Mouse (Mus musculus) left cerebral cortex, postnatal 36 days (tissue): ENCODE data around the gene Mgme1. TPM values are rescaled to one million over a fixed set of nuclear protein-coding genes. Genes with fewer than 3 reads are reported as not detected.

Experiments used
- DNase-seq, 2 experiments: peaks; one replicate each; pipeline ENCODE4 v3.0.0; 2021 to 2022; ENCODE audit warnings: low spot score in 2 of 2, mixed read lengths in 1 of 2
- intact Hi-C: fragments of 180-260 bp; cut with DNase I; formaldehyde crosslinking; loops from one replicate; pipeline ENCODE4 v1.15.1; 2025
- total RNA-seq, 2 experiments: library from RNA; stranded (reverse); gene quantifications; 2 replicates each; pipeline ENCODE4 v1.2.3; 2021

Mgme1 gene
- total RNA-seq, 2 experiments from 2014 or later, result 4.8 to 5.3 TPM

DNA sequence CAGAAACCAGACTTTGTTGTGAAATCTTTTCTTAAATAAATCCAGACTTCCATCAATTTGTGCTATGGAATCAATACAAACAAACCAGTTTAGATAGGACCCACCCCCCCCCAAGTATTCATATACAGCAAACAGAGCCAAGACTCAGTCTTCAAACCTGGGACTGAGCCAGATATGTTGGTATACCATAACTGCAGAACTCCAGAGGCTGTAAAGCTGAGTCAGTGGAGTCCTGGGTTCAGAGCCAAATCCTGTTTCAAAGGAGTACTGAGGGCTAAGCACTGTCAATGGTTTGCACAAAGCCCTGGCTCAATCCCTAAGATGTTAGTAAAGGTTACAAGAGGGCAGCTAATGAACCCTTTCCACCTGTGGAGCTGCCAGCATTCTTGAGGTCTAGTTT lies 20.4 kb upstream of the Mgme1 start:
- intact Hi-C loops, result no loop called here
- DNase-seq, result no peak

DNA sequence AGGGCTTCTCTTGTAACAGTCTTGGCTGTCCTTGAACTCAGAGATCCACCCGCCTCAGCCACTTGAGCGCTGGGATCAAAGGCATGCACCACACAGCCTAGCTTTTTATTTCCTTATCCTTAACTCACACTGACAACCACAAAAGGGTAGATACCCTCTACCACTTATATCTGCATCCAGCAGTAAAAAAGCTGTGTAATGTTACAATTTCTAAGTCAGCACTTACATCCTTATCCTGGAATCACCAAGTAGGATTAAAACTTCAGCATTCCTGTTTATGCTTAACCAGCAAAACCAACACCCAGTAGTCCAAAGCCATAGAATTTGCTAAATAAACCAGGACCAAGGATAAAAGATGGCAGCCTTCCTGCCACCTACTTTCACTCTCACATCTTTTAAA lies 7.6 kb upstream of the Mgme1 start:
- DNase-seq, result no peak
- intact Hi-C loops, result no loop called here

DNA sequence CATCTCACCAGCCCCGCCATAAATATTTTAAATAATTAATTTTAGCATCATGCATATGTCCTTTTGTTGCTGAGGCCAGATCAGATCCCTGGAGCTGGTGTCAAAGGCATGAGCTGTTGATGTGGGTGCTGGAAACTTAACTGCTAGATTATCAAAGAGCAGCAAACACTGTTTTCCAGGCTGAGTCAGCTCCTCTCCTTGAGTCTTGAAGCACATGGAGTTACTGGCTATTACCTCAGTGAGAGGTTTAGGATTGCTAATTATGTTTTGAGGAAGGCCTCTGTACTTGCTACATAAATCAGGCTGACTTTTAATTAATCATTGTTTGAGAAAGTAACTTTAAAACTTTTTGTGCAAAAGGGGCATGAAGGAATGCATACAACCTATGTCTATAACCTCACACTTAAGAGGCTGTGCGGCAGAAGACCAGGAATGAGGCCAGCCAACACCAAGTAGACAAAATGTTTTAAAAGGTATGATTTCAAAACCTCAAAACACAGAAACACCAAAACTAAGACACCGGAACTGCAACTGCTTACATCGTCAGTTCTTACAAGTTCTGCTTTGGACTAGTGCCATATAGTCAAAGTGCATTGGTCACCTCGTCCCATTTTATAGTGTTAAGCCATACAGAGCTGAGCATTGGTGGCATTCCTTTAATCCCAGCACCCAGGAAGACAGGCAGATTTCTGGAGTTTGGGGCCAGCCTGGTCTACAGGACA lies 5.9 kb upstream of the Mgme1 start:
- intact Hi-C loops, result no loop called here
- no peak for DNase-seq

DNA sequence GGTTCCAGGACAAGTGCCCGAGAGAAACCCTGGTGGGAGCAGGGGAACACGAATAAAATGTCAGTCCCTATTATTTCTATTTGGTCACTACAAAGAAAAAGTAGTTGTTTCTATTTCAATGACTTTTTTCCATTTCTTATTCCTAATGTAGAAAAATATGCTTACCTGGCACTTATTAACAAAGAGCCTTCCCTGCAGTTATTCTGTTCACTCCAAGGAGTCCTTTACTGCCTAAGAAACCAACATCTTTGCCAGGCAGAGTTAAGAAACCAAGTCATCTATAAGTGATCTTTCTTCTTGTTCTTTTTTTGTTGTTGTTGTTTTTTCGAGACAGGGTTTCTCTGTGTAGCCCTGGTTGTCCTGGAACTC lies 5.4 kb upstream of the Mgme1 start:
- DNase-seq, result no peak
- intact Hi-C loops, result no loop called here

DNA sequence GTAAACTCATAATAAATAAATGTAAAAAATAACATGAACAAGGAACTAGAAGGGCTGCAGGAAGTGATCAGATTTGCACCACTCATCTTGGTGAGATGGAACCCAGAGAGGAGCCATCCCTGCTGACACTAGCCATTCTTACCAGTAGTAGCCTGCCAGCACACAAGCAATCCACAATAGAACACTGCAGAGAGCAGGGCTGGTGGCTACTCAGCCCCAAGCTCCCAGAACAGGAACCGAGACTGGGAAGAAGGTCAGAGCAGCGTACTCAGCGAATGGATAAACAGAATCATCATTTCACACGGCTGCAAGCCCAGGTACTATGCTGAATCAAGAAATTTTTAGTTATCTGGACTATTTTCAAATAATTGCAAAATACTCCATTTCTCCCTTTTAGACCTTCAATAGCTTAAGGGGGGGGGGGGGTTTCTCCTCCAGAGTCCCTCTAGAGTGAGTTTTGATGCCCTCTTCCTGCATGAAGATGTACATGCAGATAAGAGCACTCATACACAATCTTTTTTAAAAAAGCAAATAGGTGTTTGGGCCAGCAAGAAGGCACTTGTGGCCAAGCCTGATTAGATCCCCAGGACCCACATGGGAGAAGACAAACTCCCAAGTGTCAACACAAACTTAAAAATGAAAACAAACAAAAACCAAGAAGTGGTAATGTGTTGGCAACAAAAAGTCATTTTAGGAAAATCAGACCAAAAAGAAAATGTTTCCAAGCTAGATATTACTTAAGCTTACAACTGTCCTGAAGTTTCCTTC lies 4.4 kb upstream of the Mgme1 start:
- intact Hi-C loops, result no loop called here
- DNase-seq, result no peak

DNA sequence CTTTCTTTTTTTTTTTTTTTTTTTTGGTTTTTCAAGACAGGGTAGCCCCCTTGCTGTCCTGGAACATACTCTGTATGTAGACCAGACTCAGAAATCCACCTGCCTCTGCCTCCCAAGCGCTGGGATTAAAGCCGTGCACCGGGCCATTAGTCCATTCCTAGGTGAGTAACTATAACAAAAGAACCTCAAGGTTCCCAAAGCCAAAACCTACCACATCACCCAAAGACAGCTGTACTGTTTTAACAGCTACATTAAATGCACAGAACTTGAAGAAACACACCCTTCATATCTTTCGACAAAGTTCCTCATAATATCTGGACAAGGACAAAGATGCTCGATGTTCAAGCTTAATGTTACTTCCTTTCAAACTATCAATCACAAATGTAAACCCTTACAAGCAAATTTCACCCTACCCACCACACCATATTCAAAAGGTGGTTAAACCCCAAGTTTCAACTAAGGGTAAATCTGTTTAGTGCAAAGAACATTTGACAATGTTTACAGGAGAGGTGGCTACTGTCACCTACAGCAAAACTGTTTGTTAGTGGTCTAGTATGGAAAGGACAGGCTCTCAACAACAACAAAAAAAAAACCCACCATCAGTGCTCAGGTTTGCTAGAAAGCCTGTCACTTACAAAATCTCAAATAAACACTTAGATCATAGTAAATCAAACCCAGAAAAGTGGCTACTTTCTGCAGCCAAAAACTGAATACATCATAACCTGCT lies 3.3 kb upstream of the Mgme1 start:
- no peak for DNase-seq
- intact Hi-C loops, result no loop called here

DNA sequence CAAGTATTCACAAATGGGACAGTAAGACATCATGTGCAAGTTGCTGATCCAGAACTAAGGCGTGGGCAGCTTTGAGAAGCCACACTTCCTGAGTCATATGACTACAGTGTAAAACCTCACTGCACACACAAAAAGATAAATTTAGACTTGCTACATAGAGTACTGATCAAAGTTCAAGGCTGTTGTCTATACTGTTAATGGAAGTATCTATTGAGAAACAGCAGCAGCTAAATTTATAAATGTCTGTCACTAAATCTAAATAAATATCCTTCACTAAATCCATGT lies 2.8 kb upstream of the Mgme1 start:
- intact Hi-C loops, result no loop called here
- DNase-seq, result no peak

DNA sequence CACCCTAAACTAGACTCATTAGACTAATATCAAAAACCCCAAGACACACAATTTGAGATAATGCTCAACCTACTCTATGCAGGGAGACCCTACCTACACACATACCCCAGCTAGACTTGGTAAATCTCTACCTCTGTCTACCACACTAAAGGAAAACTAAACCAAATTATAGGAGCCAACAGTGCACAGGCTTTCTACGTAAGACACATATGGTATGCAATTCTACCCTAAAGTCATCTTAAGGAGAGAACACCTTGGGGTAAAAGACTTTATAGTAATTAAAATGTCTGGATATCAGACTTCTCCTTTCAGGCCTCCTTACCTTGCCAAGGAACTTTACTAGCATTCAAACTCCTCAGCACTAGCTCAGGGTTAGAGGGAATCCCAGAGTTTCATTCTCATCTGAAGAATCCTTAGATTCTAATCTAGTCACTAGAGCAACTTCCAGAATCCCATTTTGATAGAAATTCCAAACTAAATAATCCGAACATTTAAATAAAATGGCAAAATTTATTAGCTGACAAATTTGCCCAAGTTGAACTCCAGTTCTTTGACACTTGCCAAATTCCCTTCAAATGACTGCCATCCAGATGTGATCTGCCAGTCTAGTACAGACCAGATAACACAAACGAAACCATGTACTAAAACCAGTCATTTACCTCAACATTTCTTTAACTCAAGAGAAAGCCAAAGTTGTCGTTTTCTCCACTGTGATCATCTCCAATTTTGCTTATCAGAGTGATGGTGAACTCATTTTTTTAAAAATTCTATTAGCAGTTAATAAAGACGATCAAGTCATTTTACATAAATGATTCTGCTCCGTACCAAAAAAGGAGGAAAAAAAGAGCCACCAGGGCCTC lies 1.8 kb upstream of the Mgme1 start:
- intact Hi-C loops, result no loop called here
- no peak for DNase-seq

DNA sequence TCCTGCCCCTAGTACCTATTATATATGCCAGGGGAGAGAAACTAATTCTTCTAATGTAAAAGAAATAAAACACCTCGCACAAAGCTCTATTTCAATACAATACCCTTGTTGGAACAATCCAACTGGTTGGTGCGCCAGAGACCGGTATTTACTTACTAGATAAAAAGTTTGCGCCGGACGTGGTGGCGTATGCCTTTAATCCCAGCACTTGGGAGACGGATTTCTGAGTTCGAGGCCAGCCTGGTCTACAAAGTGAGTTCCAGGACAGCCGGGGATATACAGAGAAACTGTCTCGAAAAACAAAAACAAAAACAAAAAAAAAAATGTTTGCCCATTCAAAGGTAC lies 1.2 kb upstream of the Mgme1 start:
- DNase-seq, result no peak
- intact Hi-C loops, result no loop called here

DNA sequence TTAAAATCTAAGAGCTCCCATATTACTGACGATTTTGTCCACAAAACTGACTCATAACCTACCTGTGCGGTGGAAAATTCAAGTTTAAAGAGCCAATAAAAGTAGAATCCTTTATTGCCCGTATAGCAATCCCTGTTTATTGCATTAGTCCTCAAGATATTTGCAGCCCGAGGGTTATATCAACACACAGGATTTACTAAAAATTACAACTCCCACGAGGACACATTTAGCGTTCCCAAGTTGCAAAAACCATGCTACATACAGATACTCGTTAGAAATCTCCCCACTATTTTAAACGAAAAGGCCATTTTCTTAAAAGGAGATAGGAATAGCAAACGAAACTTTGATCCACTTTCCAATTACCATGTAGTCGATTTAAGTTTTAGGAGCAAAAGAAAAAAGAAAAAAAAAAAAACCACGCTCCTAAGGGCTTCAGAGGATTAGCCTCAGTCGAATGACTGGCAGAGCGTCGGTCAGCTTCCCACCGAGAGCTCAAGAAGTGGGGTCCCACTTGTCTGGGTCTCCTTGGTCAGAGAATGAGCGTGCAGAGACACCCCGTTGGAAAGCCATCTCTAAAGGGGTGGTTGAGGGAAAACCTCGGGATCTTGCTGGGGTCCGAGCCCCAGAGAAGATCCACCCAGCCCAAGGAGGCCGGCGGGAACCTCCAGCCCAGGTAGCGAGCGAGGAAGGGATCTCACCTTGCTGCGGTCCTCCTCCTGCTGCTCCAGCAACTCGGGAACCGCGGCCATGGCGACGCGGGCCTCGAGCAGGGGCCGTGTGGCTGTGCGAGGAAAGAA lies 586 bp upstream of the Mgme1 start:
- no peak for DNase-seq
- intact Hi-C loops, result loop anchor here (1.0 to 10.0 kb wide), 3 partner anchors 99 to 355 kb away; partner anchors contain the start of genes Dstn, Kat14 and Pet117

DNA sequence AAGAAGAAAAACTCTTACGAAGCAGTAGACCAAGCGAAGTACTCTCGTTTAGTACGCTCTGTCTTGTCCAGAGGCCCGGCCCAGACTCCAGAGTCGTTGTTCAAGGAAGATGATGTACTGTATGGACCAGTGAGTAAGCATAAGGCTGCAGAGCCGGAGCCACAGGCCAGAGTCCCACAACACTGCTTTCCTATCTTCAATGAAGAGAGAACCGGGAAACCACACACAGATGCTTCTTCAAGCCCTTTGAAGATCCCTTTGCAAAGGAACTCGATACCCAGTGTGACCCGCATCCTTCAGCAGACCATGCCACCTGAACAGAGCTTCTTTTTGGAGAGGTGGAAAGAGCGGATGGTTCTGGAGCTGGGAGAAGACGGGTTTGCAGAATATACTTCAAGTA lies 1.6 kb downstream of the Mgme1 start:
- DNase-seq, result no peak
- intact Hi-C loops, result loop anchor here (10.0 kb wide), 1 partner anchor 183 kb away; no protein-coding TSS in a partner anchor

DNA sequence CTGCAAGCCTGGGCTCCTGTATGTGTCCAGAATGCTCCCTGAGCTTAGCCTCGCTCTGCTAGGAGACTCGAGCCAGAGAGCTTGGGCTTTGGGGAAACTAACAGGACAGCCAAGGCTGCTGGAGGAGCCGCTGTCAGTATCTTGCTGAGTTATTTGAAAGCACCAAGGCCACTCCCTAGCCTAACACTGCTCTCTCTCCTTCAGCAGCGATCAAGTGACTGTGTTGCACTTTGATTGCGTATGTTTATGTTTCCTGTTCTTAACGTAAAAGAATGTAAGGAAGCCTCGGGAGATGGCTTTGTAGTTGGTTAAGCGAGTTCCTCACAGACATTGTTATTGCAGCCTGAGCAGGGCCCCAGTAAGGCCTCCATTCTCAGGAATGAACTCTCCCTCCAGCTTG lies 4.3 kb downstream of the Mgme1 start:
- intact Hi-C loops, result loop anchor here (10.0 kb wide), 1 partner anchor 180 kb away; no protein-coding TSS in a partner anchor
- no peak for DNase-seq

DNA sequence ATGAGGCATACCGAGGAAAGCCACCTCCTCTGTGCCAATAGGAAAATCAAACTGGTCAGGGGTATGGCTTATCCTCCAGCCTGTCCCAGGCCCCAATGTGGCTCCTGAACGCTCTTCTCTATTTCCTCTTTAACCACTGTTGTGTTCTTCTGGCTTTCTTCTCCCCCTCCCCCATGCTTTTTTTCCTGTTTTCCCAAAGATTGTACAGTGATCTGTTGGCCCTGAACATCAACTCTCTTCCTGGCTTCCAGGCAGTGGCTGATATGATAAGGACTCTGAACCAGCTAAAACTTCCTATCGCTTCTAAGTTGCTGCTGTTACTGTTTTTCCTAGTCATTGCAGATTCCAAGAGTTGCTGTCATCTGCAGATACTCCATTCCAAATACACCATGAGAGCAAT lies 6.4 kb downstream of the Mgme1 start:
- intact Hi-C loops, result loop anchor here (10.0 kb wide), 1 partner anchor 178 kb away; no protein-coding TSS in a partner anchor

DNA sequence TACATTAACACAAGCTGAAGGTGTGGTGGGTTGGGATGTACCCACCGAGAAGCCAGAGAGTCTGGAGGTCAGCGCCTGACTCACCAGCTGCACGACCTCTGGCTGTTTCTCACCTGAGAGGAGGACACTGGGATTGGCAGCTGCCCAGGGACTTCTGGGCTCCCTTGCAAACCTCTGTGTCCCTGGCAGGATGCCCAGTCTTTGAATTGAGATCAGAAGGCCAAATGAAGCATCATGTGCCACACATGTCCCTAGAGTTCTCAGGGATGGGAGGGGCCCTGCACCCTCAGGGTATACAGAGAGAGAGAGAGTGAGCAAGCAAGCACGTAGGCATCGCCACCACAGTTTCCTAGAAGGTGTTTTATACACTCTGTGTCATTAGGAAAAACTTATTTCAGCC lies 9.3 kb downstream of the Mgme1 start:
- intact Hi-C loops, result loop anchor here (10.0 kb wide), 1 partner anchor 175 kb away; no protein-coding TSS in a partner anchor
- DNase-seq, result no peak

More for the DNA sequence above, 6.4 kb downstream of the Mgme1 start:
- no peak for DNase-seq

DNA sequence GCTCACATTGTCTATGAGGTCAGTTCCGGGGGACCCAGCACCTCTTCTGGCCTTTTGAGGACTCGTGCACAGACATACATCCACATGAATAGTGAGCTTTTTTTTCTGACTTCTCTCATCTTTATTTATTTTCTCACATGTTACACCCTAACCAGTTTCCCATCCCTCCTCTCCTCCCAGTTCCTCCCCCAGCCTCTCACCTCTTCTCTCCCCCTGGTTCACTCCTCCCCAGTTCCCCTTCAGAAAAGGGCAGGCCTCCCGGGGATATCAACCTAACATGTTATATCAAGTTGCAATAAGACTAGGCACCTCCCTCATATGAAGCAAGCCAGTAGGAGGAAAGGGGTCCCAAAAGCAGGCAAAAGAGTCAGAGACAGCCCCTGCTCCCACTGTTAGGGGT lies 10.1 kb downstream of the Mgme1 start:
- DNase-seq, result no peak
- intact Hi-C loops, result no loop called here

DNA sequence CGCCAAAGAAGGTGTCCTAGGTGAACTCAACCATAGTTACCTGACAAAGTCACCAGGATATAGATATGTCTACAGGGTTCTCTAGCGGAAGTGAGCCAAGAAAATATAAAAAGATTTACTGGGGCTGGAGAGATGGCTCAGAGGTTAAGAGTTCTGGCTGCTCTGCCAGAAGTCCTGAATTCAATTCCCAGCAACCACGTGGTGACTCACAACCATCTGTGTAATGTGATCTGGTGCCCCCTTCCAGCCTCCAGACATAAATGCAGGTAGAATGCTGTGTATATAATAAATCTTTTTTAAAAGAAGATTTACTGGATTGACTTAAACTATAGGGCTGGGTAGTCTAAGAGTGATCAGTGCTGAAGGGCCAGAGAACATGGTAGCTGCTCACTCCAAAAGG lies 11.0 kb downstream of the Mgme1 start:
- DNase-seq, result no peak
- intact Hi-C loops, result no loop called here

DNA sequence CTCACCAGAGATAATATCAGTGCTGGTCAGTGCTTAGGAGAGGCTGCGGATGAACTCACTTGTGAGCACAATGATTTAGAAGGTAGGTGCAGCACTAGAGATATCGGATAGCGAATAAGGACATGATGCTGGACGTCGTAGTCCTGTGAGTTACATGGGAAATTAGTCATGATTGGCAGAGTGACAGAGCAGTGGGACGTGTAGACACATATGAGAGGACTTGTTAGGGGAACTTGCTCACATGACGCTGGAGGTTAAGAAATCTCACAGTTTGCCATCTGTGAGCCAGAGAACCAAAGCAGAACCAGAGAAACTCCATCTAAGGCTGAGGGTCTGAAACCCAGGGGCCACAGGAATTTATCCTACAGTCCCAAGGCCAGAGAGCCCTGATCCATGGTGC lies 19.9 kb downstream of the Mgme1 start:
- intact Hi-C loops, result loop anchor here (5.0 kb wide), 1 partner anchor 152 kb away; no protein-coding TSS in a partner anchor
- no peak for DNase-seq

DNA sequence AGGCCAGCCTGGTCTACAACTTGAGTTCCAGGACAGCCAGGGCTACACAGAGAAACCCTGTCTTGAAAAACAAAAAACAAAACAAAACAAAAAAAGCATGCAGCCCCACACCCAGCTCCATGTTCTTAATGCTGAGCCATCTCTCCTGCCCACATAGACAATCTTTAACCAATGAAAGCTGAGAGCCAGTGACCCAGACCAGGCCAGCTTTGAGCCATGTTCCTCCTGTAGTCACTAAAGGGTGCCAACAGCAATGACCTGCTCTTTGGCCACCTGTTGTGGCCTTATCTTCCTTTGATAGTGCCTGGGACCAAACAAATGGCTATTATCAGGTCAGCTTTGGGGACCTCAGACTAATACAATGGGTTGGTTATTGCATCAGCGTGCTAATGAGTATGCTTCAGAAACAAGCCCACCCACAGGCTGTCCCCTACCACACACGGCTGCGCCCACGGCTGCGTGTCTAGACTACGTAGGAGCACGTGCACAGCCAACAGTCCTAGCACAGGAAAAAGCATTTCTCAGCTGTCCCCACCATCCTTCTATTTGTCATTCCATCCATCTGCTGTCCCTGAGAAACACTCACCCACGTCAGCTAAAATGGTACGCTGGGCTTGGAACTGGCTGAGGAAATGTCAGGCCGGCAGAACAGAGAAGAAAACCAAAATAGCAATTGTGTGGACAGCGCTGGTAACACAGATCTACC lies 21.3 kb downstream of the Mgme1 start:
- intact Hi-C loops, result loop anchor here (5.0 kb wide), 1 partner anchor 151 kb away; no protein-coding TSS in a partner anchor
- DNase-seq, result peak; percentile 75 to 85
